Mouse (Mus musculus) spleen, adult 2 months (tissue): ENCODE measurements at regions not wholly inside any gene's neighbourhood (a gene's known extent, or its start where the extent isn't known, plus 50 kb on each side); places are given as distances from the start of the nearest gene placed in this dataset.

Experiments
- DNase-seq, 2 experiments: peaks; one replicate each; pipeline versions ENCODE4 v3.0.0 to v3.0.0-alpha.2; 2012 to 2021; ENCODE audit warnings: low spot score in 2 of 2, low read depth in 1 of 2
- H3K27ac ChIP-seq: fragments of 200-500 bp; 2 replicates; pipeline ENCODE4 v1.5.1; 2012; ENCODE audit warnings: low read length, inconsistent platforms; ENCODE audit not compliant: insufficient read depth
- H3K27me3 ChIP-seq: fragments of 200-500 bp; 2 replicates; pipeline ENCODE4 v1.6.1; 2012; ENCODE audit warnings: mild to moderate bottlenecking, moderate library complexity, low read length, inconsistent platforms; ENCODE audit not compliant: control insufficient read depth, insufficient read depth
- H3K36me3 ChIP-seq: fragments of 200-500 bp; 2 replicates; pipeline ENCODE4 v1.6.1; 2012; ENCODE audit warnings: mild to moderate bottlenecking, low read length, inconsistent platforms; ENCODE audit not compliant: control insufficient read depth, insufficient read depth
- H3K4me1 ChIP-seq: fragments of 200-500 bp; 2 replicates; pipeline ENCODE4 v1.6.1; 2011; ENCODE audit warnings: inconsistent platforms; ENCODE audit not compliant: control insufficient read depth, insufficient read depth, insufficient read length
- H3K4me3 ChIP-seq: fragments of 200-500 bp; 2 replicates; pipeline ENCODE4 v1.5.1; 2011; ENCODE audit warnings: mild to moderate bottlenecking, inconsistent platforms; ENCODE audit not compliant: insufficient read depth, insufficient read length; ENCODE audit errors: extremely low read depth
- CTCF ChIP-seq: fragments of 200-500 bp; IDR thresholded peaks from 2 replicates; pipeline ENCODE4 v1.5.1; 2011; ENCODE audit warnings: mild to moderate bottlenecking, inconsistent platforms; ENCODE audit not compliant: insufficient read depth, insufficient read length, insufficient replicate concordance; ENCODE audit errors: extremely low read depth
- POLR2A ChIP-seq: fragments of 200-500 bp; IDR thresholded peaks from 2 replicates; pipeline ENCODE4 v1.6.1; 2011; ENCODE audit warnings: low read depth, low read length, inconsistent platforms
- WGBS: fragments of 180-500 bp; shearing (Covaris S2); methylation state at CpG from one replicate; pipeline ENCODE4 v1.1.7; 2018; 5-methylcytosine and 5-hydroxymethylcytosine counted together

DNA sequence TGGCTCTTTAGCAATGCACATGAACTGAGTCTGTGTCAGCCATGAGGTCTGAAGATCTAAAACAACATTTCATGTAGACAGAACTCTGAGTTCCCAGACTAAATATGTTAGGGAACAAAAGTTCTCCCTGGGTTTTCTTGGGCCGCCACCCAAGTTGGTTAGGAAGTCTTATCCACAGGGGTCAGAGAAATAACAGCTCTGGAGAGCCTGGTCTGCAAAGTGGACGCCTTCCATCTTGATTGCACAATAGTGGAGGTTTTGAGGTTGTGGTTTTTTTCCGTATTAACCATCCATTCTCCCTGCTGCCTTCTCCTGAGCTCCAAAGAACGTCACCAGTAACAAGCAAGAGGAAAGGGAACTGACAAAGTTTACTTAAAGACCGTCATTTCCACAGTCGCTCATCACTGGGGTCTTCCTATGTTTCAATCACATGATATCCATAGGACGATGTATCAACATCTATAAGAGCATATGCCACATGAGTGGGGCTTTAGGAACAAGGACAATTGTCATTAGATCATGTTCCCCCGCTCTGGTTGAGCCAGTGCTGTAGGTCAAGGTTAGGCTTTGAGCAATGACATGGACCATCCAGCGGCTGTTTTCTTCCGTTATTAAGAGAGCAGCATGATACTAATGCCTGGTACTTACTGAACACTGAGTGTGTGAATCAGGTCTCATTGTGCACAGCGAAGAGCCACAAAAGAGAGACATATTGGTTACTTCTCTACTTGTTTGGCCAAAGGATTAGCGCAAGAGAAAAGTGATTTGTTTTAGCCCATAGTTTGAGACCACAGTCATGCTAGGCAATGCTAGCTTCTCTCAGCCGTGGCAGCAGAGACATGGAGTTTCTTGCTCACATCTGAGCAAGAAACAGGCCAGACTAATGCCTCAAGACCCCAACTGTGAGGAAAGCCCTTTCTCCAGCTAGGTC is 67.1 kb upstream of the Cyp1b1 start:
- Histone ChIP-seq H3K4me1 (no peaks in the 10 kb centered on the region; the same call in 1 of the 2 replicates), H3K27ac (no peak overlapping the region), H3K36me3 (no peaks in the 10 kb centered on the region), H3K27me3 (no peaks in the 10 kb centered on the region), H3K4me3 (no peak overlapping the region)
- 75% methylated on average over 13 of the region's 13 CpGs for WGBS
- no peak for TF ChIP-seq CTCF
- no peak for TF ChIP-seq POLR2A
- DNase-seq = no peak

DNA sequence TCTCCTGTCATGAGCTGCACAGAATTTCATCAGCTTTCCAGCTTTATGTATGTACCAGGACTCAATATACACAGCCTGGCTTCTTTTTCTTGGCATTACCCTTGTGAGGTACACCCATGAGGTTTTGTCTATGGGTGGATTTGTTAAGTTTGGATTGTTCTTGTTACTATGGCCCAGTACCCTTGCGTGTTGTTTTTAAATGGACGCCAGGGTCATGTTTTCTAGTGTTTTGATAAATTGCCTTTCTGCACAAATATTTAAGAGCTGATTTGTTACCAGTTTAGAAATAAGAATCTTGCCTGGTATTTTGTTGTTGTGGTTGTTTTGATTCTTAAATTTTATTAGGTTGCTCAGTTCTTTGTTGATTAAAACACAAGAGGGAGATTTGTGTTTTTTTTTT is 66.4 kb upstream of the Cyp1b1 start:
- H3K36me3 ChIP-seq = no peaks in the 10 kb centered on the region
- H3K27me3 ChIP-seq = no peaks in the 10 kb centered on the region
- WGBS = 87% methylated on average over 2 of the region's 2 CpGs
- DNase-seq = no peak
- H3K4me1 ChIP-seq = no peaks in the 10 kb centered on the region
- H3K4me3 ChIP-seq = no peak overlapping the region
- H3K27ac ChIP-seq = no peak overlapping the region
- TF ChIP-seq POLR2A (no peak), CTCF (no peak)

DNA sequence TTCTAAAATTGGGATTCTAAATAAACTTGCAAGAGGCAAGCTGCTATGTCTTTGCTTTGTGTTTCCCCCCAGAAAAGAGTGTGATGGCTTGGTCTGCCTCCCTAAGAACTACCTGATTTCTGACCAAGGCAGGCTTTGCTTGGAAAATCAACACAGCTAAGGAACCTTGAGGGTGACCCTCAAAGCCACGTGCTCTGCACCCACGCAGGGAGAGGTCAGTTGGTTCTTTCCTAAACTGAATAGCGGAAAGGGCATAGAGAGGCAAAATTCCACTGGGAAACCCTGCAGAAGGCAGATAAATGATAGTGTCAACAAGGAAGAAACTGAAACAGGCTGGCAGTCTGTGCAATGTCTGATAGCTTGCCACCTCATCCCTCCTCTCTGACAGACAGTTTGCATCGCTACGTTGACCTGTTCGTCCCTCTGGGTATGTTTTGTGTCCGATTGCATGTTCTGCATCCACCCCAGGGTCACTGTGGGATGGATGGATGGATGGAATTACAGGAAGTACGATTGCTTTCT is 63.1 kb upstream of the Cyp1b1 start:
- H3K27ac ChIP-seq = no peak overlapping the region
- no peak for DNase-seq
- H3K36me3 ChIP-seq = no peaks in the 10 kb centered on the region
- no peaks in the 10 kb centered on the region for H3K4me1 ChIP-seq
- whole genome bisulfite sequencing = 89% methylated on average over 8 of the region's 8 CpGs
- H3K4me3 ChIP-seq = no peak overlapping the region
- H3K27me3 ChIP-seq = no peaks in the 10 kb centered on the region
- TF ChIP-seq CTCF (no peak), POLR2A (no peak)

DNA sequence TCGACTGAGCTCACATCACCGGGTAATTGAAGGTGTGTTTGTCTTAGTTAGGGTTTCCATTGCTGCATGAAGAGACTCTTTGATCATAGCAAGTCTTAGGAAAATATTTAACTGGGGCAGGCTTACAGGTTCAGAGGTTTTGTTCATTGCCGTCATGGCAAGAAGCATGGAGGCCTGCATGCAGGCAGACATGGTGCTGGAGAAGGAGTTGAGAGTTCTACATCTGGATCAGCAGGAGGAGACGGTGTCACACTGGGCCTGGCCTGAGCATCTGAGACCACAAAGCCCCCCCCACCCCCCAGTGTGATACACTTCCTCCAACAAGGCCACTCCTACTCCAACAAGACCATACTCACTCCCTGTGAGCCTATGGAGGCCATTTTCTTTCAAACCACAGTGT is 61.3 kb upstream of the Cyp1b1 start:
- 86% methylated on average over 4 of the region's 4 CpGs for WGBS
- TF ChIP-seq CTCF = no peak
- TF ChIP-seq POLR2A = no peak
- H3K4me3 ChIP-seq = no peak overlapping the region
- no peak for DNase-seq
- H3K27me3 ChIP-seq = no peaks in the 10 kb centered on the region
- no peaks in the 10 kb centered on the region for H3K4me1 ChIP-seq
- H3K36me3 ChIP-seq = no peaks in the 10 kb centered on the region
- H3K27ac ChIP-seq = no peak overlapping the region

DNA sequence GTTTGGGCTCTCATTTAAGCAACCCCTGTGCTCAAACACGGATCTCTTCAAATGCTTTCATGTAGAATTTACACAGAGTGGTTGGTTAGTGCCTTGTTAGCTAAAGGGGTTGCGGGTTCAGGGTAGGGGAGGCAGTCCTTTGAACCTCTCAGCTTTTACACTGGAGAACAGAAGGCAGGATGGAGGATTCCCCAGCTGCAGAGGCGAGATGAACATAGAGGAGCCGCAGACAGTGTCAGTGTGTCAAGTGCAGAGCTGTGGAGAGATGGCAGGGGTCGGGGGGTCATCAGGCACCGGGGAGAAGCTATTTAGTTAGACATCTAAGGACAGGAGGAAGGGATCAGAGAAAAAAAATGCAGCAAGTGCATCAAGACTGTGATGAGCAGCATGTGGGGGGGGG is 60.4 kb upstream of the Cyp1b1 start:
- no peak for TF ChIP-seq POLR2A
- no peaks in the 10 kb centered on the region for H3K4me1 ChIP-seq
- no peaks in the 10 kb centered on the region for H3K36me3 ChIP-seq
- H3K4me3 ChIP-seq = no peak overlapping the region
- H3K27me3 ChIP-seq = no peaks in the 10 kb centered on the region
- H3K27ac ChIP-seq = no peak overlapping the region
- DNase-seq = no peak
- WGBS = 73% methylated on average over 6 of the region's 6 CpGs

- no peak for DNase-seq
- Histone ChIP-seq H3K27me3 (no peaks in the 10 kb centered on the region), H3K4me3 (no peak overlapping the region), H3K36me3 (no peaks in the 10 kb centered on the region), H3K27ac (no peak overlapping the region), H3K4me1 (no peaks in the 10 kb centered on the region)
- no peak for TF ChIP-seq POLR2A
- no peak for TF ChIP-seq CTCF
- WGBS = 62% methylated on average over 1 of the region's 1 CpGs
Observed at GRCm38 (mm10) chr17:79774291-79774690, 59.4 kb upstream of the Cyp1b1 start.

DNA sequence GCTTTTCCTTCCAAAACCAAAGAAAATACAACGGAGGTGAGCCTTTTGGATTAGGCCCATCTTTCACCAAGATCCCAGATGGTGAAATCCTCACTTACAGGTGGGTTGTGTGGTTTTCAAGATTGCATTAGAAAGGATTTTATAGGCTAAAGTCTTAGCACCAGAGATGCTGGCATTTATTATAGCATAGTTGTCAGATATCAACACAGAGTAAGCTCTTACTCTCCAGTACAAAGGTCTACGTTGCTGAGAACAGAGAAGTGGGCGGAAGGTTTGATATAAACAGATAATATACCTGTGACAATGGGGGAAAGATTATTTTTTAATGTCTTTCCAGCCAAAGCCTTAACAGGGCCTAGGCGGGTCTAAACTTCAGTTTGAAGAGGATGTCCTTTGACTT is 57.4 kb upstream of the Cyp1b1 start:
- WGBS = 80% methylated on average over 4 of the region's 4 CpGs
- no peaks in the 10 kb centered on the region for H3K4me1 ChIP-seq
- DNase-seq = no peak
- TF ChIP-seq POLR2A (no peak), CTCF (no peak)
- no peak overlapping the region for H3K27ac ChIP-seq
- H3K27me3 ChIP-seq = no peaks in the 10 kb centered on the region
- no peak overlapping the region for H3K4me3 ChIP-seq
- no peaks in the 10 kb centered on the region for H3K36me3 ChIP-seq
